Mouse (Mus musculus): ENCODE measurements at regions not wholly inside any gene's neighbourhood (a gene's known extent, or its start where the extent isn't known, plus 50 kb on each side); places are given as distances from the start of the nearest gene placed in this dataset.

DNA sequence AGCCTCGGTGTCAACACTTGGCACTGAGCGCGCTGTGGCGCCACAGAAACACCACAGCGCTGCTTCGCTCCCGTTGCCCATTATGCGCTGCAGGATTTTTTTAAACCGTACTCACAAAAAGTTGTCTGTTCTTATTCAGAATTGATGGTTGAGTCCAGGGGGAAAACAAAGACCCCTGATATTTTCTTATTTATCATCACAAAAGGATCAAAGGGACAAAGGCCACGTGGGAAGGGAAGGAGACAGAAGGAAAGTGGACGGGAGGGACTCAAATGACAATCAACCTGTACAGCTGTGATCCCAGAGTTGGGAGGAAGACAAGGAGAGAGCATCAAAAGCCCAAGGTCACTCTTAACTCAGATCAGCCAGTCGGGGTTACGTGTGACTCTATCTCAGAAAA lies 100.4 kb downstream of the Ddx11 start:
- Histone ChIP-seq H3K9me3 (ENCODE audit: control insufficient read depth, low read length) (no peaks in the 10 kb centered on the region), H3K27ac (ENCODE audit: low read depth, low read length) (no peak overlapping the region), H3K4me3 (ENCODE audit: low read depth, low read length) (no peak overlapping the region), H3K4me1 (replicated peaks; ENCODE audit: control insufficient read depth, insufficient read depth, low read length) (no peaks in the 10 kb centered on the region), H3K36me3 (ENCODE audit: control insufficient read depth, insufficient read depth, low read length) (no peaks in the 10 kb centered on the region), H3K4me2 (ENCODE audit: low read depth, low read length, severe bottlenecking) (no peak overlapping the region), H3K9ac (ENCODE audit: low read length) (no peak overlapping the region), H3K27me3 (ENCODE audit: control insufficient read depth, insufficient read depth, low read length) (no peaks in the 10 kb centered on the region)
- DNase-seq (ENCODE audit: low spot score) (no peak), ATAC-seq (replicated peaks; ENCODE audit: low FRiP score) (no peak)
- WGBS = 85% methylated on average over 13 of the region's 13 CpGs

DNA sequence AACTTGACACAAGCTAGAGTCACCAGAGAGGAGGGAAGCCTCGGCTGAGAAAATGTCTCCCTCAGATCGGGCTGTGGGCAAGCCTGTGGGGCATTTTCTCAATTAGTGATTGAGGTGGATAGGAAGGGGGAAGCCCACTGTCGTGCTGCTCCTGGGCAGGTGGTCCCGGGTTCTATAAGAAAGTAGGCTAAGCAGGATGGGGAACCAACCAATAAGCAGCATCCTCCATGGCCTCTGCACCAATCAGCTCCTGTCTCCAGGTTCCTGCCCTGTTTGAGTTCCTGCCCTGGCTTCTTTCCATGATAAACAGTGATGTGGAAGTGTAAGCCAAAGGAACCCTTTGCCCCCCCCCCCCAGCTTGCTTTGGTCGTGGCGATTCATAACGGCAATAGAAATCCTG lies 100.9 kb downstream of the Ddx11 start:
- Histone ChIP-seq H3K4me1 (replicated peaks; ENCODE audit: control insufficient read depth, insufficient read depth, low read length) (no peaks in the 10 kb centered on the region), H3K36me3 (ENCODE audit: control insufficient read depth, insufficient read depth, low read length) (no peaks in the 10 kb centered on the region), H3K27ac (ENCODE audit: low read depth, low read length) (no peak overlapping the region), H3K4me3 (ENCODE audit: low read depth, low read length) (no peak overlapping the region), H3K9me3 (ENCODE audit: control insufficient read depth, low read length) (no peaks in the 10 kb centered on the region), H3K27me3 (ENCODE audit: control insufficient read depth, insufficient read depth, low read length) (no peaks in the 10 kb centered on the region), H3K9ac (ENCODE audit: low read length) (no peak overlapping the region), H3K4me2 (ENCODE audit: low read depth, low read length, severe bottlenecking) (no peak overlapping the region)
- no peak for DNase-seq (ENCODE audit: low spot score)
- no peak for ATAC-seq (replicated peaks; ENCODE audit: low FRiP score)
- WGBS = 83% methylated on average over 7 of the region's 7 CpGs

DNA sequence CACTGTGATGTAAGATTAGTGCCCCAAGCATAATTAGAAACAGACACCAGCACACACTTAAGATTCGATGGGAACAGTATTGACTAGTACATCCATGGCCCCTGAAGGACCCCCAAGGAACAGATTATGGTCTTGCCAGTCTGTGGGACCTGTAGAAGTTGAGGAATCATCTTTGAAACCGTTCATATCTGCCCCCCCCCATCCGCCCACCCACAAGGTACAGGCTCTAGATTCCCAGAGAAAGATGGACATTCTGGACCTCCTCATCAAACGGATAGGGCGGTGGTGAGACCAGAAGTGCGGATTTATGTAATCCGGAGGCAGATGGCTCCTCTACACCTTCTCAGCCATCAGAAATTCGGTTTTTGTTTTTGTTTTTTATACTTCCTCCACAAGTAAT lies 109.1 kb downstream of the Ddx11 start:
- Histone ChIP-seq H3K4me2 (ENCODE audit: low read depth, low read length, severe bottlenecking) (no peak overlapping the region), H3K9ac (ENCODE audit: low read length) (no peak overlapping the region), H3K4me3 (ENCODE audit: low read depth, low read length) (no peak overlapping the region), H3K36me3 (ENCODE audit: control insufficient read depth, insufficient read depth, low read length) (no peaks in the 10 kb centered on the region), H3K27me3 (ENCODE audit: control insufficient read depth, insufficient read depth, low read length) (no peaks in the 10 kb centered on the region), H3K27ac (ENCODE audit: low read depth, low read length) (no peak overlapping the region), H3K4me1 (replicated peaks; ENCODE audit: control insufficient read depth, insufficient read depth, low read length) (no peaks in the 10 kb centered on the region), H3K9me3 (ENCODE audit: control insufficient read depth, low read length) (no peaks in the 10 kb centered on the region)
- 85% methylated on average over 8 of the region's 8 CpGs for WGBS
- DNase-seq (ENCODE audit: low spot score) = no peak
- ATAC-seq (replicated peaks; ENCODE audit: low FRiP score) = no peak

- WGBS = 76% methylated on average over 18 of the region's 18 CpGs
- Histone ChIP-seq H3K36me3 (ENCODE audit: control insufficient read depth, insufficient read depth, low read length) (no peaks in the 10 kb centered on the region), H3K27me3 (ENCODE audit: control insufficient read depth, insufficient read depth, low read length) (no peaks in the 10 kb centered on the region), H3K27ac (ENCODE audit: low read depth, low read length) (no peak overlapping the region), H3K4me1 (replicated peaks; ENCODE audit: control insufficient read depth, insufficient read depth, low read length) (no peaks in the 10 kb centered on the region), H3K9ac (ENCODE audit: low read length) (no peak overlapping the region), H3K4me2 (ENCODE audit: low read depth, low read length, severe bottlenecking) (no peak overlapping the region), H3K9me3 (ENCODE audit: control insufficient read depth, low read length) (no peaks in the 10 kb centered on the region), H3K4me3 (ENCODE audit: low read depth, low read length) (no peak overlapping the region)
- DNase-seq (ENCODE audit: low spot score) (no peak), ATAC-seq (replicated peaks; ENCODE audit: low FRiP score) (no peak)
Measured at GRCm38 (mm10) chr17:66232891-66233421, 109.6 kb downstream of the Ddx11 start.

- DNase-seq (ENCODE audit: low spot score) (no peak), ATAC-seq (replicated peaks; ENCODE audit: low FRiP score) (no peak)
- Histone ChIP-seq H3K4me3 (ENCODE audit: low read depth, low read length) (no peak overlapping the region), H3K9ac (ENCODE audit: low read length) (no peak overlapping the region), H3K4me2 (ENCODE audit: low read depth, low read length, severe bottlenecking) (no peak overlapping the region), H3K27me3 (ENCODE audit: control insufficient read depth, insufficient read depth, low read length) (no peaks in the 10 kb centered on the region), H3K36me3 (ENCODE audit: control insufficient read depth, insufficient read depth, low read length) (no peaks in the 10 kb centered on the region), H3K4me1 (replicated peaks; ENCODE audit: control insufficient read depth, insufficient read depth, low read length) (no peaks in the 10 kb centered on the region), H3K27ac (ENCODE audit: low read depth, low read length) (no peak overlapping the region), H3K9me3 (ENCODE audit: control insufficient read depth, low read length) (no peaks in the 10 kb centered on the region)
- WGBS = 57% methylated on average over 12 of the region's 12 CpGs
Measured at GRCm38 (mm10) chr17:66233451-66233951, 110.2 kb downstream of the Ddx11 start.

GRCm38 (mm10) chr17:66234432-66234831 lies 111.1 kb downstream of the Ddx11 start:
- 80% methylated on average over 19 of the region's 19 CpGs for WGBS
- H3K9me3 ChIP-seq (ENCODE audit: control insufficient read depth, low read length) = no peaks in the 10 kb centered on the region
- no peak for DNase-seq (ENCODE audit: low spot score)
- H3K36me3 ChIP-seq (ENCODE audit: control insufficient read depth, insufficient read depth, low read length) = no peaks in the 10 kb centered on the region
- H3K9ac ChIP-seq (ENCODE audit: low read length) = no peak overlapping the region
- no peak overlapping the region for H3K4me2 ChIP-seq (ENCODE audit: low read depth, low read length, severe bottlenecking)
- no peaks in the 10 kb centered on the region for H3K27me3 ChIP-seq (ENCODE audit: control insufficient read depth, insufficient read depth, low read length)
- no peaks in the 10 kb centered on the region for H3K4me1 ChIP-seq (replicated peaks; ENCODE audit: control insufficient read depth, insufficient read depth, low read length)
- H3K4me3 ChIP-seq (ENCODE audit: low read depth, low read length) = no peak overlapping the region
- H3K27ac ChIP-seq (ENCODE audit: low read depth, low read length) = no peak overlapping the region
- no peak for ATAC-seq (replicated peaks; ENCODE audit: low FRiP score)

GRCm38 (mm10) chr17:66235096-66235805 lies 111.9 kb downstream of the Ddx11 start:
- Histone ChIP-seq H3K9ac (ENCODE audit: low read length) (no peak overlapping the region), H3K4me3 (ENCODE audit: low read depth, low read length) (no peak overlapping the region), H3K36me3 (ENCODE audit: control insufficient read depth, insufficient read depth, low read length) (no peaks in the 10 kb centered on the region), H3K4me2 (ENCODE audit: low read depth, low read length, severe bottlenecking) (peak overlapping the region; percentile 38; the same call in 1 of the 2 replicates), H3K9me3 (ENCODE audit: control insufficient read depth, low read length) (no peaks in the 10 kb centered on the region), H3K4me1 (replicated peaks; ENCODE audit: control insufficient read depth, insufficient read depth, low read length) (no peaks in the 10 kb centered on the region), H3K27ac (ENCODE audit: low read depth, low read length) (no peak overlapping the region), H3K27me3 (ENCODE audit: control insufficient read depth, insufficient read depth, low read length) (no peaks in the 10 kb centered on the region)
- ATAC-seq (replicated peaks; ENCODE audit: low FRiP score) (peak; percentile 84), DNase-seq (ENCODE audit: low spot score) (peak; percentile 93)
- 5% methylated on average over 19 of the region's 19 CpGs for WGBS

DNA sequence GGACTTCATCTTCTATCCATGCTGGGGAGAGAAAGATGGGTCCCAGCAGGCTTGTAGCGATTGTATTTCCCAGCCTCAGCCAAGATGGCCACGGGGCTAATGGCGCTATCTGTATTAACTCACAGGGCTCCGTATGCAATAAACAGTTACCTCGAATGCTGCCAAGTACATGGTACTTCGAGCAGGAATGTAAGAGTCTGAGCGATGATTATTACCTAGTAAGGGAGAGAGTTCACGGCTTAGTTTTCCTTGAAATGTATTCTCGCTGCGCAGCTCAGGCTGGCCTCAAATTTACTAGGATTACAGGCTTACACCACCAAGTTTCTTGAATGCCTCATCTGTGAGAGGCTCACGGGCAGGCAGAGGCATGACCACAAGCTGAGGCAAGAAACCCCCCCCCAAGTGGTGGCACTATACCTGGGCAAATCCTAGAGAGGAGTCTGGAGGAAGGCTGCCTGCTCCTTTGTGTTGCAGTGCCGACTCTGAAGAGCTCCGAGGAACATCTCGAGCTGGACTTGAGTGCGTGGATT lies 112.6 kb downstream of the Ddx11 start:
- Histone ChIP-seq H3K4me2 (ENCODE audit: low read depth, low read length, severe bottlenecking) (no peak overlapping the region), H3K9me3 (ENCODE audit: control insufficient read depth, low read length) (no peaks in the 10 kb centered on the region), H3K4me3 (ENCODE audit: low read depth, low read length) (no peak overlapping the region), H3K9ac (ENCODE audit: low read length) (no peak overlapping the region), H3K27me3 (ENCODE audit: control insufficient read depth, insufficient read depth, low read length) (no peaks in the 10 kb centered on the region), H3K4me1 (replicated peaks; ENCODE audit: control insufficient read depth, insufficient read depth, low read length) (no peaks in the 10 kb centered on the region), H3K27ac (ENCODE audit: low read depth, low read length) (no peak overlapping the region), H3K36me3 (ENCODE audit: control insufficient read depth, insufficient read depth, low read length) (no peaks in the 10 kb centered on the region)
- no peak for ATAC-seq (replicated peaks; ENCODE audit: low FRiP score)
- DNase-seq (ENCODE audit: low spot score) = no peak
- WGBS = 88% methylated on average over 15 of the region's 15 CpGs

Data from forebrain, embryonic 11.5 days (tissue).